Mouse (Mus musculus) MEL (cell line): ENCODE data around the gene Sp2.

Experiments
- CTCF ChIP-seq, 3 experiments: IDR thresholded peaks in 2 of 3; conservative IDR thresholded peaks in 1 of 3; 2 replicates each; pipeline ENCODE4 v1.5.1; 2011 to 2012; ENCODE audit warnings: low read length in 3 of 3, low read depth in 2 of 3, mild to moderate bottlenecking in 2 of 3, improper control_type of control experiment in 1 of 3, inconsistent platforms in 1 of 3, mixed read lengths in 1 of 3, moderate library complexity in 1 of 3; ENCODE audit not compliant: control insufficient read depth in 1 of 3, insufficient read depth in 1 of 3, poor library complexity in 1 of 3, severe bottlenecking in 1 of 3
- E2F4 ChIP-seq: IDR thresholded peaks from 2 replicates; pipeline ENCODE4 v1.6.1; 2011; ENCODE audit warnings: low read depth, low read length, improper control_type of control experiment, borderline replicate concordance
- EP300 ChIP-seq, 2 experiments: IDR thresholded peaks; 2 replicates each; pipeline ENCODE4 v1.6.1; 2011; ENCODE audit warnings: improper control_type of control experiment in 2 of 2, low read length in 2 of 2, low read depth in 1 of 2, mild to moderate bottlenecking in 1 of 2
- ETS1 ChIP-seq: IDR thresholded peaks from 2 replicates; pipeline ENCODE4 v1.6.1; 2012; ENCODE audit warnings: low read depth, mild to moderate bottlenecking, inconsistent platforms, low read length, improper control_type of control experiment, moderate library complexity
- GATA1 ChIP-seq: IDR thresholded peaks from 2 replicates; pipeline ENCODE4 v1.6.1; 2011; ENCODE audit warnings: low read depth, low read length, improper control_type of control experiment
- MAX ChIP-seq: IDR thresholded peaks from 2 replicates; pipeline ENCODE4 v1.6.1; 2011; ENCODE audit warnings: low read length, improper control_type of control experiment
- MXI1 ChIP-seq: IDR thresholded peaks from 2 replicates; pipeline ENCODE4 v1.6.1; 2011; ENCODE audit warnings: mild to moderate bottlenecking, low read depth, low read length, improper control_type of control experiment
- MYB ChIP-seq: IDR thresholded peaks from 2 replicates; pipeline ENCODE4 v1.6.1; 2011; ENCODE audit warnings: mild to moderate bottlenecking, low read depth, low read length, improper control_type of control experiment
- NELFE ChIP-seq: IDR thresholded peaks from 2 replicates; pipeline ENCODE4 v1.6.1; 2011; ENCODE audit warnings: low read depth, low read length, improper control_type of control experiment
- POLR2A ChIP-seq, 2 experiments: IDR thresholded peaks; 2 replicates each; pipeline ENCODE4 v1.6.1; 2011 to 2012; ENCODE audit warnings: low read length in 2 of 2, mild to moderate bottlenecking in 2 of 2, control low read depth in 1 of 2, improper control_type of control experiment in 1 of 2, low read depth in 1 of 2, moderate library complexity in 1 of 2; ENCODE audit not compliant: control insufficient read depth in 1 of 2, insufficient read depth in 1 of 2, poor library complexity in 1 of 2
- POLR2AphosphoS2 ChIP-seq: IDR thresholded peaks from 2 replicates; pipeline ENCODE4 v1.6.1; 2011; ENCODE audit warnings: low read length, improper control_type of control experiment
- SIN3A ChIP-seq: IDR thresholded peaks from 2 replicates; pipeline ENCODE4 v1.6.1; 2012; ENCODE audit warnings: low read length, improper control_type of control experiment, inconsistent platforms
- ZC3H11A ChIP-seq: IDR thresholded peaks from 2 replicates; pipeline ENCODE4 v1.6.1; 2012; ENCODE audit warnings: low read depth, mild to moderate bottlenecking, inconsistent platforms, low read length, improper control_type of control experiment
- ZNF384 ChIP-seq: IDR thresholded peaks from 2 replicates; pipeline ENCODE4 v1.6.1; 2012; ENCODE audit warnings: low read depth, mild to moderate bottlenecking, inconsistent platforms, low read length, improper control_type of control experiment

GRCm38 (mm10) chr11:96929766-96930331 is 52.9 kb downstream of the Sp2 start:
- TF ChIP-seq E2F4 (no peak), MXI1 (no peak), POLR2A (IDR thresholded peaks at IDR 0.05; ENCODE audit: control insufficient read depth in 1 of 2, insufficient read depth in 1 of 2, low read depth in 1 of 2, low read length in 2 of 2, poor library complexity in 1 of 2) (no peak), CTCF (IDR thresholded peaks at IDR 0.05 in 2 of 3, conservative IDR thresholded peaks at IDR 0.05 in 1 of 3; ENCODE audit: control insufficient read depth in 1 of 3, insufficient read depth in 1 of 3, low read depth in 2 of 3, low read length in 3 of 3, poor library complexity in 1 of 3, severe bottlenecking in 1 of 3) (no peak), NELFE (no peak), SIN3A (no peak), ETS1 (no peak), MAX (no peak), MYB (no peak), POLR2AphosphoS2 (no peak), GATA1 (no peak), EP300 (IDR thresholded peaks at IDR 0.05; ENCODE audit: low read depth in 1 of 2, low read length in 2 of 2) (peak in 1 of 2 experiments; percentile 57; a peak in 1 of 4 replicates), ZC3H11A (no peak), ZNF384 (no peak)
